Mouse (Mus musculus): ENCODE measurements around the gene Gm4869.

Gene Gm4869

GRCm38 (mm10) chr5:140538111-140538683 is 92.8 kb downstream of the Gm4869 start:
- no peak for DNase-seq

- peak; percentile 90 for DNase-seq
These were observed 94.7 kb downstream of the Gm4869 start for GRCm38 (mm10) chr5:140540106-140540505.

- peak; percentile 71 for DNase-seq
These were observed 97.5 kb downstream of the Gm4869 start for GRCm38 (mm10) chr5:140542811-140543575.

All from right cerebral cortex, postnatal 4 days (tissue).